Mouse (Mus musculus) kidney, adult 2 months (tissue): Measurements from ENCODE around the gene Nupl2.

Experiments used
- CTCF ChIP-seq: fragments of 200-500 bp; conservative IDR thresholded peaks from 2 replicates; pipeline ENCODE4 v1.5.1; 2011; ENCODE audit warnings: low read depth, mild to moderate bottlenecking, control low read depth, low read length, moderate library complexity, mixed read lengths; ENCODE audit not compliant: insufficient read depth, insufficient read length
- POLR2A ChIP-seq: fragments of 200-500 bp; IDR thresholded peaks from one replicate; pipeline ENCODE4 v1.6.1; 2011; ENCODE audit warnings: low read depth, low read length, control low read depth

DNA sequence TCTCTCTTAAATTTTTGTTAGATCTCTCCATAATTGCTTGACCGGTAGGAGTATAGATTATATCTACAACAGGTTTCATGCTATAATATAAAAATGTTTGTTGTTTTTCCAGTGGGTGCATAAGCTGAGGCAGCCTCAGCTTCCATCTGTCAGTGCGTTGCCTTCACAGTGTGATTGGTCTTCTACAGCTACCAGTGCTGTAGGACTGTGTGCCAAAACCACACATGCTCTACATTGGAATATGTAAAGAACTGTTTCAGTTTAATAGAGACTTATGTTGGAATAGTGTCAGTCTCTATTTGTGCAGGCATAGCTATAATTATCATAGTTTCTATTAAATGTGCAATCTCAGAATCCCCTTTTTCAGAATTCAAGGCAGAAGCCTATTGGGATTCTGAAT lies 42.5 kb upstream of the Nupl2 start:
- no peak for TF ChIP-seq CTCF
- no peak for TF ChIP-seq POLR2A
